Comparison of ENCODE assay signal across 9 mouse cellular contexts in the genomic region with DNA sequence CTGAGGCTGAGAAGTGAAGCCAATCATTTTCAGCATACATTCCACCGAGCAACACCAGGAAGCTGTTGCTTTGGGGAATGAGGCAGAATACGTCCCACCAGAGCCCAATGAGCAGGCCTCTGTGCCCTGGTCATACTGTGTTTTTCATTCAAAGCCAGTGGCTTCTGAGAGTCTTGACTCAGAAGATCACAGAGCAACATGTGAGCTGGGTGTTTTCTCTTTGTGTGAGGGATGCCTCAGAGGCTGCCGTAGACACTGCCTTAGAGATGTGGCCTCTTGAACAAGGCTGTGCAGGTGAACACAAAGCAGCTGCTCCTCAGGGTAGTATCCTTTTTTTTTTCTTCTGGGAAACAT.
DNase-seq lines count a peak whose midpoint lies in the region; ATAC-seq and TF ChIP-seq lines count a peak whose summit lies in the region.
"Had no signal": no experiment of that assay in that cellular context is flagged by ENCODE, and none has a peak within 500 bp of the region (broad histone marks: within the 10 kb centered on the region; RNA-seq: fewer than 3 reads in every experiment).

No protein-coding gene starts in this region.

- no peak for DNase-seq in heart, adult 8-10 months (ENCODE audit: low spot score)
- DNase-seq in embryonic facial prominence, embryonic 10.5 days (ENCODE audit: low spot score): no peak
- DNase-seq in heart, postnatal 0 days (ENCODE audit: low spot score): no peak
- peak; percentile 94 for DNase-seq in midbrain, embryonic 11.5 days (ENCODE audit: low spot score, missing footprints)
- DNase-seq in left cerebral cortex, adult 11 months (ENCODE audit: low spot score): no peak
- no peak for DNase-seq in layer of hippocampus, postnatal 14 days (ENCODE audit: low spot score in 2 of 2)

- ATAC-seq in heart, embryonic 15.5 days (replicated peaks; ENCODE audit: insufficient number of reproducible peaks, insufficient read depth, low FRiP score, low read depth): no peak
- no peak for ATAC-seq in heart, postnatal 0 days (ENCODE audit: insufficient read depth, low read depth)
- peak; percentile 51; the same call in 1 of the 2 replicates for ATAC-seq in midbrain, embryonic 11.5 days (ENCODE audit: low FRiP score)
- ATAC-seq in erythroid progenitor cell, adult 5-6 weeks (replicated peaks; ENCODE audit: low FRiP score, poor library complexity, severe bottlenecking): no peak
- ATAC-seq: activated CD4-positive, CD25-positive, alpha-beta regulatory T cell, adult 4 months had no signal

- H3K27ac ChIP-seq in heart, embryonic 15.5 days: peak overlapping the region; percentile 76; the same call in 1 of the 2 replicates
- H3K27ac ChIP-seq in embryonic facial prominence, embryonic 10.5 days (replicated peaks): peak overlapping the region; percentile 85
- peak overlapping the region; percentile 61; the same call in 1 of the 2 replicates for H3K27ac ChIP-seq in heart, postnatal 0 days (ENCODE audit: low read depth)
- H3K27ac ChIP-seq in midbrain, embryonic 11.5 days (ENCODE audit: low read depth, low read length): peak overlapping the region; percentile 97

- no peaks in the 10 kb centered on the region for H3K27me3 ChIP-seq in heart, embryonic 15.5 days
- no peaks in the 10 kb centered on the region for H3K27me3 ChIP-seq in embryonic facial prominence, embryonic 10.5 days (replicated peaks; ENCODE audit: low read depth, poor library complexity, severe bottlenecking)
- H3K27me3 ChIP-seq in heart, postnatal 0 days (ENCODE audit: control insufficient read depth, insufficient read depth, low read length): no peaks in the 10 kb centered on the region
- no peaks in the 10 kb centered on the region for H3K27me3 ChIP-seq in midbrain, embryonic 11.5 days (ENCODE audit: control insufficient read depth, insufficient read depth, low read length)

- H3K4me2 ChIP-seq in heart, embryonic 15.5 days: peak overlapping the region; percentile 52; the same call in 1 of the 2 replicates
- no peak overlapping the region for H3K4me2 ChIP-seq in heart, postnatal 0 days (ENCODE audit: low read depth, low read length)
- H3K4me2 ChIP-seq in midbrain, embryonic 11.5 days: peak overlapping the region; percentile 17; the same call in 1 of the 2 replicates

- no peak for TF ChIP-seq CTCF in heart, postnatal 0 days (IDR thresholded peaks at IDR 0.05; ENCODE audit: low read depth)

- H3K9ac ChIP-seq in heart, embryonic 15.5 days: no peak overlapping the region
- H3K9ac ChIP-seq in heart, postnatal 0 days (replicated peaks; ENCODE audit: low read depth, low read length): 0 out of 2 replicates have a peak overlapping the region, but pooled peaks have one; percentile 16
- peak overlapping the region; percentile 29 for H3K9ac ChIP-seq in midbrain, embryonic 11.5 days (ENCODE audit: low read length)

- H3K4me3 ChIP-seq in heart, embryonic 15.5 days: no peak overlapping the region
- 0 out of 2 replicates have a peak overlapping the region, but pooled peaks have one; percentile 12 for H3K4me3 ChIP-seq in embryonic facial prominence, embryonic 10.5 days
- H3K4me3 ChIP-seq in heart, postnatal 0 days (ENCODE audit: low read depth, low read length): no peak overlapping the region
- H3K4me3 ChIP-seq in midbrain, embryonic 11.5 days (ENCODE audit: low read depth, low read length): no peak overlapping the region

- H3K4me1 ChIP-seq in heart, embryonic 15.5 days (replicated peaks): peaks cover 21% of the 10 kb centered on the region
- H3K4me1 ChIP-seq in embryonic facial prominence, embryonic 10.5 days: peaks cover 28% of the 10 kb centered on the region
- H3K4me1 ChIP-seq in heart, postnatal 0 days (ENCODE audit: control insufficient read depth, insufficient read depth): peaks cover 16% of the 10 kb centered on the region
- H3K4me1 ChIP-seq in midbrain, embryonic 11.5 days (ENCODE audit: control insufficient read depth, insufficient read depth, low read length): peaks cover 21% of the 10 kb centered on the region

- H3K9me3 ChIP-seq in heart, embryonic 15.5 days (replicated peaks): no peaks in the 10 kb centered on the region
- H3K9me3 ChIP-seq in embryonic facial prominence, embryonic 10.5 days: peaks cover 9% of the 10 kb centered on the region
- H3K9me3 ChIP-seq in heart, postnatal 0 days (replicated peaks; ENCODE audit: control insufficient read depth, low read length): no peaks in the 10 kb centered on the region; the same call in 1 of the 2 replicates
- peaks cover 10% of the 10 kb centered on the region for H3K9me3 ChIP-seq in midbrain, embryonic 11.5 days (ENCODE audit: control insufficient read depth, low read length)

- no peak for TF ChIP-seq EP300 in heart, postnatal 0 days (IDR thresholded peaks at IDR 0.05; ENCODE audit: low read depth)

- no peaks in the 10 kb centered on the region for H3K36me3 ChIP-seq in heart, embryonic 15.5 days
- H3K36me3 ChIP-seq in embryonic facial prominence, embryonic 10.5 days (replicated peaks): no peaks in the 10 kb centered on the region; the same call in 1 of the 2 replicates
- H3K36me3 ChIP-seq in heart, postnatal 0 days (replicated peaks; ENCODE audit: control insufficient read depth, insufficient read depth, low read length): no peaks in the 10 kb centered on the region
- H3K36me3 ChIP-seq in midbrain, embryonic 11.5 days (ENCODE audit: control insufficient read depth, insufficient read depth, low read length): no peaks in the 10 kb centered on the region

- WGBS in heart, embryonic 15.5 days: 43% methylated on average over 3 of the region's 3 CpGs
- WGBS in embryonic facial prominence, embryonic 10.5 days: 33% methylated on average over 3 of the region's 3 CpGs
- 44% methylated on average over 3 of the region's 3 CpGs for WGBS in heart, postnatal 0 days
- WGBS in midbrain, embryonic 11.5 days: 5% methylated on average over 3 of the region's 3 CpGs
